Mouse (Mus musculus): ENCODE measurements at regions not wholly inside any gene's neighbourhood (a gene's known extent, or its start where the extent isn't known, plus 50 kb on each side); places are given as distances from the start of the nearest gene placed in this dataset.

DNA sequence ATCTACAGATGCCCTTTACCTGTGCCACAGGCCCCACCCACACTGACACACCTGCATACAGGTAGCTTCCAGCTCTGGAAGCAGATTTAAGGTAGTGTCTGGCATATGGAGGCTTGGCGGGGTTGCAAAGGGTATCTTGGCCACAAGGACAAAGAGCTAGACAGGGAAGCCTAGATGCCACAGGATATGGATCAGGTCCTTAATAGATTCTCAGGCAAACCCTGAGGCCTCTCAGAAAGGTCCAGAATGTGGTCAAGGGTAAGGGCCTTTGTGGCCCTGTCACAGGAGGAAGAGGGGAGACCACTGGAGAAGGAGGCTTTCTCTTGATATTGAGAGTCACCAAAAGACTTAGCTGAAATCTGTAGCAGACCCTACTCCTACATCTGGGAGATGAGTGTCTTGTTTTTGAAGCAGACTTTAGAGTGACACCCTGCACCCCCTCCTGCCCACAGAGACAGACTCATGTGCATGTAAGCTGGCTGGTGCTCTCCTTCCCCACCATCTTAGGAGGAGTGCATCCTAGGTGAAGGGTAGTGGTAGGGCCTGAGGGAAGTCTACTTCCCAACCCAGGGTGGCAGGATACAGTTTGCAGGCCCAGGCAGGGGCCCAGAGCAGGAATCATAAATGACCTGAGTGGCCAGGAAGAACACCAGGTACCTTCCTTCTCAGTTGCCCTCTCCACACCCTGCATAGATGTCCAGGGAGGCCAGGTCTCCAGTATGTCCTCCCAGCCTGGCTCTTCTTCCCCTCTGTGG, 150.8 kb upstream of the Syt13 start:
- no peak for TF ChIP-seq CTCF (IDR thresholded peaks at IDR 0.05; ENCODE audit: low read depth)
- WGBS = 84% methylated on average over 1 of the region's 1 CpGs
- no peaks in the 10 kb centered on the region for H3K4me1 ChIP-seq (replicated peaks; ENCODE audit: control insufficient read depth, insufficient read depth, low read length)
- no peaks in the 10 kb centered on the region for H3K27me3 ChIP-seq (replicated peaks; ENCODE audit: control insufficient read depth, insufficient read depth, low read length)
- H3K4me2 ChIP-seq (replicated peaks; ENCODE audit: low read depth) = no peak overlapping the region
- H3K9me3 ChIP-seq (ENCODE audit: control insufficient read depth) = no peaks in the 10 kb centered on the region
- H3K9ac ChIP-seq (ENCODE audit: low read depth, low read length) = no peak overlapping the region
- no peak for ATAC-seq
- H3K4me3 ChIP-seq (ENCODE audit: low read depth, low read length) = no peak overlapping the region
- no peak overlapping the region for H3K27ac ChIP-seq (ENCODE audit: low read depth, low read length)
- H3K36me3 ChIP-seq (ENCODE audit: control insufficient read depth, insufficient read depth) = no peaks in the 10 kb centered on the region

DNA sequence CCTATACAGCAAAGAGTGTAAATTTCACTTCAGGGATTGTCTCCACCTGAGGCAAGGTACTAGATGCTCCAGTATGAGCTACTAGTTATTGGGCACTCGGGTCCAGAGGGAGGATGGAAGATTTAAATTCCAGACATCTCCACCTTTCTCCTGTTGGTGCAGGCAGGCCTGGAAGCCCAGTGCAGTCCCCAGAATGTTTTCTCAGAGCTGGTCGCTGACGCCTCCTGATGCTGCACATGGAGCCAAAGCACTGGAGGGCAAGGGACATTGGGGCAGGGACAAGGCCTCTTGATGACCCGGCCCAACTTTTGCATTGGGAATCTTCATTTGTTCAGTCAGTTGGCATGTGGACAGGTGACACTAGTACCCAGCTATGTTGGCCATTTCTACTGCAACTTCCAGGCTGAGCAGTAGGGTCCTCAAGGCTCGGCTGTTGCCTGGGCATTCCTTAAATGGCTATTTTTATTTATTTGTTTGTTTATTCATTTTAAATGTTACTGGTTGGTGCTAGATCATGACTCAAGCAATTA, 147.4 kb upstream of the Syt13 start:
- Histone ChIP-seq H3K4me1 (replicated peaks; ENCODE audit: control insufficient read depth, insufficient read depth, low read length) (no peaks in the 10 kb centered on the region), H3K36me3 (ENCODE audit: control insufficient read depth, insufficient read depth) (no peaks in the 10 kb centered on the region), H3K4me2 (replicated peaks; ENCODE audit: low read depth) (no peak overlapping the region), H3K27me3 (replicated peaks; ENCODE audit: control insufficient read depth, insufficient read depth, low read length) (no peaks in the 10 kb centered on the region), H3K9me3 (ENCODE audit: control insufficient read depth) (no peaks in the 10 kb centered on the region), H3K9ac (ENCODE audit: low read depth, low read length) (no peak overlapping the region), H3K4me3 (ENCODE audit: low read depth, low read length) (no peak overlapping the region), H3K27ac (ENCODE audit: low read depth, low read length) (no peak overlapping the region)
- no peak for TF ChIP-seq CTCF (IDR thresholded peaks at IDR 0.05; ENCODE audit: low read depth)
- ATAC-seq = no peak
- WGBS = 85% methylated on average over 5 of the region's 5 CpGs

DNA sequence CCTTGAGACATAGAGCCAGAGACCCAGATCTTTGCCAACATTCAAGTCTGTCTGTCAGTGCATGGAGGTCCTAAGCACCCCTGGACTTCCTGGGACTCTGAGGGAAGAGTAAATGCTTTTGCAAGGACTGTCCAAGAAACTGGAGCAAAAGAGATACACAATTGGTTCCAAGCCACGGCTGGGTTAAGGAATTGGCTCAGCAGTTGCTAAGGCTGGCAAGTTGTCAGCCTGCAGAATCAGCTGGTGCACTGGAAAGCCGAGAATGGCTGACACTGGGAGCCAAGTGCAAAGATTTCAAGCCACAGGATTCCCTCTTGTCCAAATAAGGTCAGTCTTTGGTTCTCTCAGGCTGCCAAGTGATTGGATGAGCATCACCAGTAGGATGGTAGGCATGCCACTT, 146.8 kb upstream of the Syt13 start:
- Histone ChIP-seq H3K36me3 (ENCODE audit: control insufficient read depth, insufficient read depth) (no peaks in the 10 kb centered on the region), H3K27me3 (replicated peaks; ENCODE audit: control insufficient read depth, insufficient read depth, low read length) (no peaks in the 10 kb centered on the region), H3K4me2 (replicated peaks; ENCODE audit: low read depth) (no peak overlapping the region), H3K9ac (ENCODE audit: low read depth, low read length) (no peak overlapping the region), H3K27ac (ENCODE audit: low read depth, low read length) (no peak overlapping the region), H3K4me1 (replicated peaks; ENCODE audit: control insufficient read depth, insufficient read depth, low read length) (no peaks in the 10 kb centered on the region), H3K4me3 (ENCODE audit: low read depth, low read length) (no peak overlapping the region), H3K9me3 (ENCODE audit: control insufficient read depth) (no peaks in the 10 kb centered on the region)
- ATAC-seq = no peak
- TF ChIP-seq CTCF (IDR thresholded peaks at IDR 0.05; ENCODE audit: low read depth) = no peak
- WGBS = 53% methylated on average over 2 of the region's 2 CpGs

DNA sequence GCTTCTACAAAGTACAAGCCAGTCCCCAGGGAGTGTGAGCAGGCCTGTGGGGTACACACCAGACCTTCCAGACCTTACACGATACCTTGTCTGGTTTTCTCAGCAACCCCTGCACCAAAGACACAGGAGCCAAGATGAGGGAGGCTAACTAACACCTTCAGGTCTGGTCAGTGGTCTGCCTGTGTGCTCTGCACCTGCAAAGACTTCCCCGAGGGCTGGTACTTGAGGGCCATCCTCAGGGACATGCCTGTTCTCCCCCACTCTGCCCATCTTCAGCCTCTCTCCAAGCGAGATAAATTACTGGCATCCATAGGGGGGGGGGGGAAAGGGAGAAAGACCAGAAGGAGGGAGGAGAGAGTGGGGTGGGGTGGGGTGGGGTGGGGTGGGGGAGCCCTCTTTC, 145.8 kb upstream of the Syt13 start:
- 68% methylated on average over 3 of the region's 3 CpGs for WGBS
- no peak for ATAC-seq
- no peaks in the 10 kb centered on the region for H3K36me3 ChIP-seq (ENCODE audit: control insufficient read depth, insufficient read depth)
- no peak for TF ChIP-seq CTCF (IDR thresholded peaks at IDR 0.05; ENCODE audit: low read depth)
- H3K4me3 ChIP-seq (ENCODE audit: low read depth, low read length) = no peak overlapping the region
- no peak overlapping the region for H3K9ac ChIP-seq (ENCODE audit: low read depth, low read length)
- no peak overlapping the region for H3K27ac ChIP-seq (ENCODE audit: low read depth, low read length)
- H3K9me3 ChIP-seq (ENCODE audit: control insufficient read depth) = no peaks in the 10 kb centered on the region
- H3K27me3 ChIP-seq (replicated peaks; ENCODE audit: control insufficient read depth, insufficient read depth, low read length) = no peaks in the 10 kb centered on the region
- H3K4me1 ChIP-seq (replicated peaks; ENCODE audit: control insufficient read depth, insufficient read depth, low read length) = no peaks in the 10 kb centered on the region
- H3K4me2 ChIP-seq (replicated peaks; ENCODE audit: low read depth) = no peak overlapping the region

DNA sequence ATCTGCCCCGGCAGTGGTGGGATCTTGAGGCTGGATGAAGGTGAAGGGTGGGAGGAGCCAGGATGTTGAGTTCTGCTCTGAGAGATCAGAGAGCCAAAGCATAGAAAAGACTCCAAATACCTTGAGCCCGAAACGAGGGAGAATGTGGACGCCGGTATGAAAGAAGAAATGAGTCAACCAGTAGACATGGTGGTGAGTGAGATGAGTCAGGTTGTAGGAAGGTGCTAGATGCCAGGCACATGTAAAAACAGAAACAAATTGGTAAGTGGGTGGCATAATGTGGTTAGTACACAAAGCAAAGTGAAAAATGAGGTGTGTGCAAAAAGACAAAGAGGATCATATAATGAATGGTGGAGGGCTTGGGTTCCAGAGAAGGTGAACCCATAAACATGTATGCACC, 144.8 kb upstream of the Syt13 start:
- Histone ChIP-seq H3K4me2 (replicated peaks; ENCODE audit: low read depth) (no peak overlapping the region), H3K4me3 (ENCODE audit: low read depth, low read length) (no peak overlapping the region), H3K27ac (ENCODE audit: low read depth, low read length) (no peak overlapping the region), H3K9me3 (ENCODE audit: control insufficient read depth) (no peaks in the 10 kb centered on the region), H3K36me3 (ENCODE audit: control insufficient read depth, insufficient read depth) (no peaks in the 10 kb centered on the region), H3K27me3 (replicated peaks; ENCODE audit: control insufficient read depth, insufficient read depth, low read length) (no peaks in the 10 kb centered on the region), H3K9ac (ENCODE audit: low read depth, low read length) (no peak overlapping the region), H3K4me1 (replicated peaks; ENCODE audit: control insufficient read depth, insufficient read depth, low read length) (no peaks in the 10 kb centered on the region)
- WGBS = 79% methylated on average over 5 of the region's 5 CpGs
- TF ChIP-seq CTCF (IDR thresholded peaks at IDR 0.05; ENCODE audit: low read depth) = no peak
- ATAC-seq = no peak

DNA sequence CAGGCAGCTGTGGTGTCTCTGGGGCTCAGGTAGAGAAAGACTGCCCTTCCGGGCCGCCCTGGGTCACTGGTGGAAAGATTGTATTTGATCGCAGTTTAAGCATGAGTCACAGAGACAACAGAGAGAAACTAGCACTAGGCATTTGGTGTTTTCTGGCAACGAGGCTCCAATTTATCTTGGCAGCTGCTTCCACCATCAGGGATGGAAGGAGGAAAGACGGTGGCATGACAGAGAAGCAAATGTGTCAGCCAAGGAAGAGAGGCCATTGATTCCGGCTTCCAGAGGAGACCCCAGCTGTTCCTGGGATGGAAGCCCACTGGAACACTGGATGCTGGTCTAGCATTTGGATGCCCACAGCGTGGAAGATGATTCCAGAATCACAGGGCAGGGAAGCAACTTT, 142.3 kb upstream of the Syt13 start:
- Histone ChIP-seq H3K36me3 (ENCODE audit: control insufficient read depth, insufficient read depth) (no peaks in the 10 kb centered on the region), H3K27me3 (replicated peaks; ENCODE audit: control insufficient read depth, insufficient read depth, low read length) (no peaks in the 10 kb centered on the region), H3K27ac (ENCODE audit: low read depth, low read length) (no peak overlapping the region), H3K4me2 (replicated peaks; ENCODE audit: low read depth) (no peak overlapping the region), H3K4me1 (replicated peaks; ENCODE audit: control insufficient read depth, insufficient read depth, low read length) (no peaks in the 10 kb centered on the region), H3K9ac (ENCODE audit: low read depth, low read length) (no peak overlapping the region), H3K9me3 (ENCODE audit: control insufficient read depth) (no peaks in the 10 kb centered on the region), H3K4me3 (ENCODE audit: low read depth, low read length) (no peak overlapping the region)
- TF ChIP-seq CTCF (IDR thresholded peaks at IDR 0.05; ENCODE audit: low read depth) = no peak
- no peak for ATAC-seq
- WGBS = 64% methylated on average over 7 of the region's 7 CpGs

Data from intestine, postnatal 0 days (tissue).